Mouse (Mus musculus) T-helper 2 cell (primary cell): ENCODE measurements around the gene Tep1.

Experiments
- in situ Hi-C: fragments of 300-600 bp; cut with MboI, MseI; formaldehyde crosslinking; loops from one replicate; pipeline ENCODE4 v1.15.1; 2025; ENCODE audit warnings: high pct_unique_total_duplicates

Tep1 gene

DNA sequence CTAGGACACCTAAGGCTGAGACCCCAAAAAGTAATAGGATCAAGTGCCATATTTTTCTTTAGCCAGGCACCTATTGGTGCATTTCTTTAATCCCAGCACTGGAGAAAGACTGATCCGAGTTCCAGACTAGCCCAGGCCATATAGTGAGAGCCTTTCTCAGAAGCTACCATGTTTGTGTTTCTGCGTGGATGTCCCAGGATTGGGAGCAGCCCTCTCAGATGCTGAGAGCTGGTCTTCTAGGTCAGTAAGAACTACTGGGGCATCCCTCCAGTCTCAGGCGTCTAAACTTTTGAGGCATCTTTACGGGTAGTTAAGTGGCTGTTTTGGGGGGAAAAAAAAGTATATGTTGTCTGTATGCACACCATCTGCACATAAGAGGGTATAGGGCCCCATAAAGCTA lies 74.4 kb downstream of the Tep1 start:
- in situ Hi-C loops: no loop called here

DNA sequence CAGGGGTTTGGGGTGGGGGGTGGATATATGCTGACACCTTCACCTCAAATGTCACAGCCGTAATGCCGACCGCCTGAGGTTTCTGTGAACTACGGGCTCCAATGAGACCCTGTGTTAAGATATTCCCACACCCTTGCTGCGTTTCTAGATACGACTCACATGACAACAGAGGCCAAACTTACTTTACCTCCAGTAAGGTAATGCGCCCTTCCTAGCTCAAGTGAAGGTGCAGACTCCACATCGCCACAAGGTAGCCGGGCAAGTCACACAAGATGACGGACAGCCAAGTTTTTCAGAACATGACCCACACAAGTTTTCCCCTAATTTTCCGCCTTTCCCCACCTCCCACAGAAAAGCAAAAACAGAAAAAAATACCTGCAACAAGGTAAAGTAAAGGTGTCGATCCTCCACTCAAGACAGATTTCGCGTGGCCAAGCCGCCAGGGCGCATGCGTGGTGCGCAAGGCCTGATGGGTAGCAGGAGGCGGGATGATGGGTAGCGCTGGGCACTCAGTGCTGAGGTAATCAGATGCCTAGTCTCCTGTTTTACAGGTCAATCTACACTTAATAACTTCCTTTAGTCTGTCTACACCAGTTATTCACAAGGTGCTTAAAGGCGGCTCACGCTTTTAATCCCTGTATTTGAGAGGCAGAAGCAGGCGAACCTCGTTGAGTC lies 75.0 kb downstream of the Tep1 start:
- in situ Hi-C loops: no loop called here

DNA sequence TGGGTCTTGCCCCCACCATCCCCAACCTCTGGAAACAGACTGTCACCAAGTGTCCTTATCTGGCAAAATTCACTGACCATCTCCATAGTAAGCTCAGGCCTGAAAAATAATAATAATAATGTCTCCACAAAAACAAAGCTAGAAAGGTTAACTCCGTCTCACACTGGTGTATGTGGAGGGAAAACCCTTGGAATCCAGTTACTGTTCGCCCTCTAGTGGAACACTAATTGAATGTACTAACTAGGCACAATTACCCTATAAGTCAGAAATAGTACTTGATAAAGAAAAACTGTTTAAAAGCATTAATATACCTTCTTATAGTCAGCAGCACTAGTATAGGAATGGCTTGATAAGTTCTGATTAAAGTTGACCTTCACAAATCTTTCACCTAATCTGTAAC lies 82.2 kb downstream of the Tep1 start:
- in situ Hi-C loops: no loop called here

DNA sequence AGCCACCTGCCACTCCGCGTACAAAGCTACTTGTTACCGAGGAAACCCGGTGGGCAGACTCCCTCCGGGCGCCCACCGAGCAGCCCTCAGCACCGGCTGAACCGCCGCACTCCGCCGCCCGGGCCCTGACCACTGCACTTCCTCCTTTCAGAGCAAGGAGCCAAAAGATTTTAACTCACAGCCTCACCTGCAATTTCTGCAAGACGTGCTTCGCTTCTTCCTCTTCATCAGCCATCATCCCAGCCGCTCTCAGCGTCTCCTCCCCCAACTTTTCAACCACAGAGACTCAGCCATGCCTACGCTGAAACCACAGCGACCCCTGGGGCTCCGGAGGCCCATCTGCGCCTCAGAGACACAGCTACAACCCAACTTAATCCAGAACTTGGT lies 85.1 kb downstream of the Tep1 start, which contains the start of gene Ttc5:
Gene Ttc5, minus strand, starts transcription at position 269 of the 387 bp plus-strand sequence.
- in situ Hi-C loops: no loop called here

DNA sequence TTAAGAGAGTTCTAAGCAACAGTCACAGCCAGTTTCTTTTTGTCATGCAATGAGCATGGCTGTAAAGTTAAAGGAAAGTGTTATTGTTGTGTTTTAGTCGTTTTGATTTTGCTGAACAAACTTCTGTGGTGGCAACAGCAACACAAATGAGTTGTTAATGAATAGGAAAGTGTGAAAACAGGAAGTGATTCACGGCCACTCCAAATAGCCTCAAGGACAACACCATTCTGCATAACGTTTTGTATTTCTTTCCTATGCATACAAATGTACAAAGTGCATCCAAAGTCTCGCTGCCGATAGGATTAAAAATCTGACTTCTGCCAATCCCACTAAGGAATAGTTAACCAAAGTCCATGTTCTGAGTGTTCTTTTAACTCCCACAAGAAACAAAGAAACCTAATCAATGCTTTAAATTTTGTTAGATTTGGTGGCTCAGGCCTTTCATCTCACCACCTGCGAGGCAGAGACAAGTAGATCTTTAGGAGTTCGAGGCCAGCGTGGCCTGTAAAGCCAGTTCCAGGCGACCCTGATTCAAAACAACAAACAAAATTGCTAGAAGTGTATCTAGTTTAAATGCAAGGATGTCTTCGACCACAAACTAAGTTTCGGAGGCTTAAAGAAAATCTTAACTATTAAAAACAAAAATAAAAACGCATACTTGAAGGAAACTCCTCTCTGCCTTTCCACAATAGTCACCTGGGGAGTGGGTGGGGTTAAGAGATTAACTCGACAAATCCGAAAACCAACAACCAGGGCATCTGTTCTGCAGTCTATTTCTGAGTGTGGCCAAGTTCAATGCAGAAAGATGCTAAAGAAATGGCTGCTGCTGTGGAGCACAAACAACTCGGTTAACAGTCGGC lies 85.7 kb downstream of the Tep1 start:
- in situ Hi-C loops: no loop called here

DNA sequence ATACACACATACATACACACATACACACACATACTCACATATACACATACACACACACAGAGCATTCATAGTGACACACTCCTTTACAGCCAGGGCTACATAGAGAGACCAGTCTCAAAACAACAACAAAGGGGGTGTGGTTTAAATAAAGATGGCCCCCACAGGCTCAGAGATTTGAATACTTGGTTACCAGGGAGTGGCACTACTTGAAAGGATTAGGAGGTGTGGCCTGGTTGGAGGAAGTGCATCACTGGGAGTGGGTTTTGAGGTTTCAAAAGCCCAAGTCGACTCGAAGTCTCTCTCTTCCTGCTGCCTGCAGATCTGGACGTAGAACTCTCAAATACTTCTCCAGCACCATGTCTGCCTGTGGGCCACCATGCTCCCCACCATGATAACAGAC lies 88.2 kb downstream of the Tep1 start:
- in situ Hi-C loops: no loop called here
